Mouse (Mus musculus) gastrocnemius, adult 8-10 months (tissue): ENCODE data around the gene Galntl5. TPM values are rescaled to one million over a fixed set of nuclear protein-coding genes. Genes with fewer than 3 reads are reported as not detected.

Experiments used
- microRNA-seq: library from miRNA; unstranded; fragments of <30 nt; microRNA quantifications from one replicate; pipeline ENCODE4 v1.2.0, GENCODE M21; 2022
- total RNA-seq, 4 experiments: library from RNA; stranded (reverse); gene quantifications; 2 replicates each; pipeline ENCODE4 v1.2.4; 2022

Galntl5 gene
- total RNA-seq, 4 experiments from 2014 or later = not detected

Small RNA genes within 50 kb of the gene (microRNA-seq; reads per million reads assigned to microRNA genes)
- not detected for gene Gm26051

Other genes with a start within 250 kb of the Galntl5 start
- 10 to 100 TPM in 1 of 4 experiments, 1 to 10 TPM in 3; 8.2 to 10.7 (median 9.1) TPM for gene Prkag2, start 80.8 kb upstream of the Galntl5 start, total RNA-seq
- gene Galnt11, start 40.4 kb downstream of the Galntl5 start, total RNA-seq = 10 to 100 TPM in 2 of 4 experiments, 1 to 10 TPM in 2; 9.4 to 12.8 (median 10.3) TPM
- not detected for gene E130116L18Rik, start 41.7 kb downstream of the Galntl5 start, total RNA-seq